Mouse (Mus musculus): Measurements from ENCODE around the gene Fstl3.

Fstl3 gene

GRCm38 (mm10) chr10:79808728-79809127, 31.7 kb downstream of the Fstl3 start:
- no peak for DNase-seq (ENCODE audit: low spot score in 2 of 2)

DNA sequence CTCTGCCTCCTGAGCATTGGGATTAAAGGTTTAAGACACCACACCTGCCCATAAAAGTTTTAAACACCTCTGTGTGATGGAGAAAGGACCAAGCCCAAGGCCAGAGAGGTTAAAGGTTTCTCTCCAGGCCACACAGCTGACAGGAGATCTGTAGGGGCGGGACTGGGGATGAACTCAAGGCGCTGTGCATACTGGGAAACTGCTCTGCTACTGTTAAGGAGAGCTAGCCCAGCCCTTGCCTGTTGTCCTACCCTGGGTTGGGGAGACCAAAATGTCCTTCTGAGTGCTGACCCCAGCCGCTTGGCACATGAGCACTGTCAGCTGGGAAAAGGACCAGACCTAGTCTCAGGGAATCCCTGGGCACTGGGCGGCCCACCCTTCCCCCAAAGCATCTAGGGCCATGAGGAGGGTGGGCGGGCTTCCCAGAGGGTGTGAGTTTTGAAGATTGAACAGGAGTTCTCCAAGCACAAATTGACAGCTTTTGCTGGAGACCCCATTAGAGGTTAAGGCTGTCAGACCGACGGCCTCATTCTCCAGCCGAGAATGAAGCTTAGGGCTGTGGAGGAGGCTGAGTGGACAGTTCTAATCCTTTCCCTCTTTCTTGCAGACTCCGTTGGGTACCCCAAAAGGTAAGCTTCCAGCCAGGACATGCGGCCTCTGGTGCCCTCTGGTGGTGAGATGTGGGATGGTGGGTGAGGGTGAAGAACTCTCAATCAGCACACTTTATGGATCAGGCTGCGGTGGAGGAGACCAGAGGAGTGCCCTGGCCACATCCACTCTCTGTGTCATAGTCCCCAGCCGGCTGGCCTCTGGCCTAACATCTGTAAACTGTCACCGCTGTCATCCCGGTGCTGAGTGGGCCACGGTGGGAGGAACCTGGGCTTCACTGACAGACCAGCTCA, 34.9 kb downstream of the Fstl3 start:
- peak; percentile 62 to 76 for DNase-seq (ENCODE audit: low spot score in 2 of 2)

DNA sequence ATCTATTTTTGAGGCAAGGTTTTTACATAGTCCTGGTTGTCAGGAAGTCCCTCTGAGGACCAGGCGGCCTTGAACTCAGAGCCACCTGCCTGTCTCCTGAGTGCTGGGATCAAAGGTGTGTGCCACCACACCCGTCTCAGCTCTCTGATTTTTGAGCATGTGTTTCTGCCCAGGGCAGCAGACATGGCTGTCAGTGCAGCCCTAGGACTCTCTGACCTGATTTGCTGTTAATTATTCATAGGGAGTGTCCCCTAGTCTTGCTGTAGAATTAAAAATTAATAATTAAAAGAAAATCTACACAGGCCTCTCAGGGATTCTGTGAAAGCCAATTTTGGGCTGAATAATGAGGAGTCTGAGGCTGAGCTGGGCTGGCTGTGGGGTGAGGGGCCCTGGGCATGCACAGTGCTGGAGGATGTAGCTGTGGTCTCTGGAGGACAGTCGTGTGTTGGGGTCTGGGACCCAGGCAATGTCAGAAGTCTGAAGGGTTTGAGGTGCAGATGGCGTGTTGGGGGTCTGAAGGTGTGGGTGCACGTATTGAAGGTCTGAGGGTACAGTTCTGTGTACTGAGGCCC, 37.3 kb downstream of the Fstl3 start:
- no peak for DNase-seq (ENCODE audit: low spot score in 2 of 2)

- DNase-seq (ENCODE audit: low spot score in 2 of 2): no peak
These were observed 38.8 kb downstream of the Fstl3 start for GRCm38 (mm10) chr10:79815671-79816494.

- DNase-seq (ENCODE audit: low spot score in 2 of 2): no peak
These were observed 40.0 kb downstream of the Fstl3 start for GRCm38 (mm10) chr10:79817111-79817510.

DNA sequence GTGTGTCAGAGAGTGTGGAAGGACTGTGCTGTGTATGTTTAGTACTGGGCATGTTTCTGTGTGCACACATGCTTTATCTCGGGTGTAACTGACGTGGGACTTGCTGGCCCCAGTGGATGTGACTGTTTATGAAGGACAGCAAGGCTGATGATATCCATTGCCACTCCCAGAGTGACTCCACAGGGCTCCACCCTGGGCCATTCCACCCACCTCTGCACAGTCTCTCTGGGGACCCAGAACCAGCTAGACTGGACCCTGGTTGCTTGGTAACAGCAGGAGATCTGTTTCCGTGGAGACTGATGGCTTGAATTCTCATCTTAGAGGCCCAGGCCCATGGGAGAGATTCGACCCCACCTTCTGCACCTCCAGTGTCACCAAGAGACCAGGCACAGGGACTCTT, 41.2 kb downstream of the Fstl3 start:
- DNase-seq (ENCODE audit: low spot score in 2 of 2): no peak

GRCm38 (mm10) chr10:79819606-79820005, 42.5 kb downstream of the Fstl3 start:
- DNase-seq (ENCODE audit: low spot score in 2 of 2): no peak

- no peak for DNase-seq (ENCODE audit: low spot score in 2 of 2)
These were observed 43.2 kb downstream of the Fstl3 start for GRCm38 (mm10) chr10:79820277-79820676.

DNA sequence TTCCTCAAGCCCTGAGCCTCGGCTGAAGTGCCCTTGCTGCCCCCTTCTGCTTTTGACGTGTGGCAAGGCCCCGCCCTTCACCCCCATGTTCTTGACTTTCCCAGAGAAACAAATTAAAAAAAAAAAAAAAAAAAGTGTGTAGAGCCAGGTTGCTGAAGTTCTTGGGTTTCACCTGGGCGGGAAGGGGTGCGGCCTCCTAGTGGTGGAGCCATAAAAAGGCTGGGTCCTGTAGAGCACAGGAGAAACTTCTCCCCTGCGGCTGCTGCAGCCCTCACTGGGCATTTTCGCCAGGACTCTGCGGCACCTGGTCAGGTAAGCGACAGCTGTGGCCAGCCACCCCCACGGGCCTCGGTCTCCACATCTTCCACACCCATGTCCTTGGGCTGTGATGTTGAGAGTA, 43.7 kb downstream of the Fstl3 start, which contains the start of gene Misp:
TSS of gene Misp (plus strand) at position 208 of the 400 bp plus-strand sequence.
- DNase-seq (ENCODE audit: low spot score in 2 of 2): no peak

DNA sequence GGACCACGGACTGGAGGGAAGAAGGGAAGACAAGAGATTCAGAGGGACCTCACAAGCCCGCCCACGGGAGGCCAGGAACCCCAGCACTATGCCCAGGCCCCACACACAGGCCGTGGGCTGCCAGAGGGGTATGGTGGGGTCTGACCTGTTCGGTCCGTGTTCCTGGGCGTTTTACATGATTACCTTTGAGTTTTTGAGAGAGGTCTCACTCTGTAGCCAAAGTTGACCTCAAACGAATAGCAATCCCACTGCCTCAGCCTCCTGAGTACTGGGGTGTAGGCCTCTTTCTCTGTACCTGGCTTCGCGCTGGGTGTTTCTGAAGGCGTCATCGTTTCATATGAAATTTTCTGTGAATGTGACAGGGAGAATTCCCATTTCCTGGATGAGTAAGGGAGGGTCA, 44.7 kb downstream of the Fstl3 start:
- DNase-seq (ENCODE audit: low spot score in 2 of 2): no peak

GRCm38 (mm10) chr10:79822372-79822771, 45.3 kb downstream of the Fstl3 start:
- no peak for DNase-seq (ENCODE audit: low spot score in 2 of 2)

GRCm38 (mm10) chr10:79823011-79823410, 45.9 kb downstream of the Fstl3 start:
- DNase-seq (ENCODE audit: low spot score in 2 of 2): no peak

DNA sequence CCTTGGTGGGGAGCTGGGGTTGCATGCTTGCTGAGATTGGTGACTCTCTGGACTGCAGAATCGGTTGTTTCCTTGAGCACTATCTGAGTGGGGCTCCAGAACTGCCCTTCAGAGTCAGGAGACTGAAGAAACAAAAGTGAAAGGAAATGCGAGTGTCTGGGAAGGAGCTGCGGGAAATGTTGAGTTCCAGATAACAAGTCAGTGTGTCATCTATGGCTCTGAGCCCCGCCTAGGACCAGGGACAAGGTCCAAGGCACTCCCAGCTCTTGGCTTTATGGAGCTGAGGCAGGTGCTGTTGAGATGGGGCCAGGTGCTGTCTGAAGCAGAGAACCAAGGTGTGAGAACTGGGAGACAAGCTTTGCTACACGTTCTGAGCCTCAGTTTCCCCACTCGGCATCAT, 47.3 kb downstream of the Fstl3 start:
- DNase-seq (ENCODE audit: low spot score in 2 of 2): no peak

DNA sequence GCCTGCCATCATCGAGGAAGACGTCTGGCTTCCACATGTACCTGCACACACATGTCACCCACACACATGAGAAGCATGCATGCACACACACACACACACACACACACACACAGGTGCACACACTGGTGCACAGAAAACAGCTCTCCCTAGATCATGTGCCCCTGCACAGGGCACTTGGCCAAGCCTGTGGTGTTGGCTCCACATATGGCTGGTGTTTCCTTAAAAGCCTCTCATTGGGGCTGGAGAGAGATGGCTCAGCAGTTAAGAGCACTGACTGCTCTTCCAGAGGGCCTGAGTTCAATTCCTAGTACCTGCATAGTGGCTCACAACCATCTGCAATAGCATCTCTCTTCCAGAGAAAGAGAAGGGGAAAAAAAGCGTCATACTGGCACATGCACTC, 54.5 kb downstream of the Fstl3 start:
- DNase-seq (ENCODE audit: low spot score in 2 of 2): no peak

All from spleen, postnatal 36 days (tissue).